Mouse (Mus musculus) kidney, postnatal 0 days (tissue): Measurements from ENCODE around the gene Spata20. TPM values are rescaled to one million over a fixed set of nuclear protein-coding genes. Genes with fewer than 3 reads are reported as not detected.

ENCODE experiments used
- ATAC-seq: fragments of 200-750 bp; cut with Nextera tagmentation; replicated peaks from 2 replicates; pipeline ENCODE4 v1.8.0; 2017; ENCODE audit warnings: low read depth, moderate number of reproducible peaks, moderate TSS enrichment, moderate library complexity; ENCODE audit not compliant: low FRiP score
- DNase-seq: peaks from one replicate; pipeline ENCODE4 v3.0.0-alpha.2; 2016; ENCODE audit warnings: low spot score
- H3K27ac ChIP-seq: fragments of 300-500 bp; sonication (generic); 2 replicates; pipeline ENCODE4 v1.5.1; 2014; ENCODE audit warnings: mild to moderate bottlenecking
- H3K27me3 ChIP-seq: fragments of 300-500 bp; sonication (generic); 2 replicates; pipeline ENCODE4 v1.6.1; 2014; ENCODE audit warnings: low read length, mixed read lengths; ENCODE audit not compliant: insufficient read depth
- H3K36me3 ChIP-seq: fragments of 300-500 bp; sonication (generic); 2 replicates; pipeline ENCODE4 v1.6.1; 2014; ENCODE audit warnings: low read length, mixed read lengths; ENCODE audit not compliant: insufficient read depth
- H3K4me1 ChIP-seq: fragments of 300-500 bp; sonication (generic); replicated peaks from 2 replicates; pipeline ENCODE4 v1.6.1; 2014; ENCODE audit warnings: antibody characterized with exemption, low read length, mixed read lengths; ENCODE audit not compliant: insufficient read depth
- H3K4me2 ChIP-seq: fragments of 300-500 bp; sonication (generic); 2 replicates; pipeline ENCODE4 v1.6.1; 2014; ENCODE audit warnings: mild to moderate bottlenecking, low read length, moderate library complexity, mixed read lengths
- H3K4me3 ChIP-seq: fragments of 300-500 bp; sonication (generic); replicated peaks from 2 replicates; pipeline ENCODE4 v1.5.1; 2014; ENCODE audit warnings: low read depth, low read length
- H3K9ac ChIP-seq: fragments of 300-500 bp; sonication (generic); 2 replicates; pipeline ENCODE4 v1.6.1; 2014; ENCODE audit warnings: low read depth, low read length
- H3K9me3 ChIP-seq: fragments of 300-500 bp; sonication (generic); replicated peaks from 2 replicates; pipeline ENCODE4 v1.6.1; 2016; ENCODE audit warnings: low read length, inconsistent platforms, mixed read lengths
- CTCF ChIP-seq: IDR thresholded peaks from 2 replicates; pipeline ENCODE4 v1.5.1; 2016; ENCODE audit warnings: antibody characterized with exemption, low read depth, mild to moderate bottlenecking, moderate library complexity
- WGBS: fragments of 180-500 bp; shearing (Covaris S2); extraction: QIAGEN DNeasy Blood & Tissue Kit; methylation state at CpG from one replicate; pipeline ENCODE4 v1.1.7; 2014; 5-methylcytosine and 5-hydroxymethylcytosine counted together
- polyA plus RNA-seq: library from polyadenylated mRNA; unstranded; fragments of >200 nt; fragmentation: Nextera tagmentation; extraction: Ambion mirVana; gene quantifications from 2 replicates; pipeline ENCODE4 v1.2.1, GENCODE M21; 2015

Gene Spata20
- polyA plus RNA-seq, 1 experiment from 2014 or later: not detected

DNA sequence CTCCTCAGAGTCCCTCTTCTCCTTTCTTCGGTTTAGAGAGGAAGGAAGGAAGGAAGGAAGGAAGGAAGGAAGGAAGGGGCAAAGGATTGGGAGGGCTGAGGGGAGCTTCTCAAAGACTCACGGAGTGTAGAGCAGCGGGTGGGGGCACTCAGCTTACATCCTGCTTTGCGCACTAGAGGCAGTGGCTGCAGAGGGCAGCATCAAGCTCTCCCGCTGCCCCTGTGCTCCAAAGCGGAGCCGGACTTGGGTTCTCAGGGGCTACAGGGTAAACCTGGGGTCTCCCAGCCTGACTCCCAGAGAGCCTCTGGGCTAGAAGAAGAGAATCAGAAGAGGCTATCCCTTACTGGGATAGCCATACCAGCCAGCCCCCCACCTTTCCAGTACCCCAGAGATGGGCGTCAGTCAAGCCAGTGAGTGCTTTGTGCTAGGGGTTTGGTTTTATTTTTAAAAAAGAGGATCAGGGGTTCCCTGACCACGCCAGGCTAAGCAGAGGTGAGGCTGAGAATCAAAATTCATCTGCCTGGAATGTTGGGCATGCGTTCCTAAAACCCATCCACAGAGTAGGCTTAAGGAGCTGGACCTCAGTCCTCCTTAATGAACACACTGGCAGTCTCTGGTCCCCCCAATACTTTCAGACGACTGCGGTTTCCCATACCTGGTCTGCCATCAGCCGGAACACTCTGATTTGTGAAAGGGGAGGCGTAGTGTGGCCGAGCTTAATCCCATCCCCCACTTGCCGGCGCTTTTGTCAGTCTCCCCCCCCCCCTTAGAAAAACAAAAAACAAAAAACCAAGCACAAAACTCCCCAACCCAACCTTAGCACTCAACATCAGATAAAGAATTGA, 14.0 kb downstream of the Spata20 start:
- H3K4me1 ChIP-seq: peaks cover 38% of the 10 kb centered on the region
- H3K9ac ChIP-seq: peak overlapping the region; percentile 71; the same call in 1 of the 2 replicates
- TF ChIP-seq CTCF: peak; percentile 15; the same call in 1 of the 2 replicates
- no peak for DNase-seq
- 0 out of 2 replicates have a peak, but pooled peaks cover 3% of the 10 kb centered on the region for H3K27me3 ChIP-seq
- no peak for ATAC-seq
- no peaks in the 10 kb centered on the region for H3K36me3 ChIP-seq
- H3K9me3 ChIP-seq: no peaks in the 10 kb centered on the region
- H3K4me2 ChIP-seq: peak overlapping the region; percentile 86
- WGBS: 11% methylated on average over 17 of the region's 17 CpGs
- H3K4me3 ChIP-seq: peak overlapping the region; percentile 74
- H3K27ac ChIP-seq: no peak overlapping the region

- Histone ChIP-seq H3K9ac (no peak overlapping the region), H3K4me3 (no peak overlapping the region)
- 27% methylated on average over 7 of the region's 7 CpGs for WGBS
These were observed 15.6 kb downstream of the Spata20 start for GRCm38 (mm10) chr11:94470391-94470790.

DNA sequence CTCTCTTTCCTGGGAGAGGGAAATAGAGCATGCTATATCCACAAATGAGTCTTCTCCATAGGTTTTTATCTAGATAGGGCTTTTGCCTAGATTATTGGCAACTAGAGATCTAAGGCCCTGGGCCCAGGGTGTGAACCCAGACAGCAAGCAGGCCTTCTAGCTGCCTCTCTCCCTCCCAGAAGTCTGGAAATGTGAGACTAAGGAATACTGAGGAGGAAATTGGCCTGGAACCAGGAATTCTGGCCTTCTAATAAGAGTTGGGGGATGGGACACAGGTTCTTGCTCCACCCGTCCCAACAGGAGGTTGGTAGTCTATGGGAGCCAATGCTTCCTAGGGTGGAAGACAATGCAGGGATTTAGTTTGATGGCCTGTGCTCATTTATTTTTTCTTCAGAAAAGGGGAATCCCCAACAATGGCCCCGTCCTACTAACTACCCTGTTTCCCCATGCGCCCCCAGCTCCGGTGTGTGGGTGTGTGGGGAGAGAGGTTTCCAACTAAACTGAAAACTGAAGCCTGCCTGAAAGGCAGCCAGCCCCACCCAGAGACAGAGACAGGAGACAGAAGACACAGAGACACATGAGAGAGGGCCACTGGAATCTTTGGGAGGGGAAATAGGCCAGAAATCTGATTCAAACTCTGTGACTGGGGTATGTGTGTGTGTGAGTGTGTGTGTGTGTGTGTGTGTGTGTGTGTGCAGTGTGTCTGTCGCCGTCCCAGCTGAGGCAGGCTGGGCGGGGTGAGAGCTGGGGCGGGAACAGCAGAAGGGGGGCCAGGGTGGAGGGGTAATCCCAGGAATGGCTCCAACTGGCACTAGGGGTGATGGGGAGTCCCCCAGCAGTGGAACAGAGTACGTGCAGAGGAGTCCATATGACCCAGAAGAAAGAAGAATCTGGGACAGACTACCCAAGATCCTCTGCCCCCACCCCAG, 16.6 kb downstream of the Spata20 start:
- no peaks in the 10 kb centered on the region for H3K9me3 ChIP-seq
- no peaks in the 10 kb centered on the region for H3K27me3 ChIP-seq
- no peak for ATAC-seq
- no peak overlapping the region for H3K9ac ChIP-seq
- peaks cover 35% of the 10 kb centered on the region for H3K4me1 ChIP-seq
- TF ChIP-seq CTCF: no peak
- no peak overlapping the region for H3K4me3 ChIP-seq
- H3K4me2 ChIP-seq: no peak overlapping the region
- H3K27ac ChIP-seq: 0 out of 2 replicates have a peak overlapping the region, but pooled peaks have one; percentile 19
- no peaks in the 10 kb centered on the region for H3K36me3 ChIP-seq
- no peak for DNase-seq
- 42% methylated on average over 8 of the region's 9 CpGs for WGBS

More at GRCm38 (mm10) chr11:94470391-94470790, 15.6 kb downstream of the Spata20 start:
- no peak overlapping the region for H3K27ac ChIP-seq
- H3K36me3 ChIP-seq: no peaks in the 10 kb centered on the region
- H3K4me2 ChIP-seq: no peak overlapping the region
- no peak for ATAC-seq
- no peak for TF ChIP-seq CTCF
- H3K4me1 ChIP-seq: peaks cover 38% of the 10 kb centered on the region
- no peaks in the 10 kb centered on the region for H3K9me3 ChIP-seq
- DNase-seq: peak; percentile 47
- 0 out of 2 replicates have a peak, but pooled peaks cover 2% of the 10 kb centered on the region for H3K27me3 ChIP-seq

- Histone ChIP-seq H3K4me3 (no peak overlapping the region), H3K9me3 (no peaks in the 10 kb centered on the region), H3K27ac (no peak overlapping the region), H3K36me3 (no peaks in the 10 kb centered on the region), H3K9ac (no peak overlapping the region), H3K4me2 (no peak overlapping the region), H3K27me3 (no peaks in the 10 kb centered on the region), H3K4me1 (peaks cover 35% of the 10 kb centered on the region)
- TF ChIP-seq CTCF: no peak
- 34% methylated on average over 4 of the region's 4 CpGs for WGBS
- DNase-seq: no peak
- no peak; the same call in 1 of the 2 replicates for ATAC-seq
These were observed 17.4 kb downstream of the Spata20 start for GRCm38 (mm10) chr11:94468582-94469064.

- H3K9me3 ChIP-seq: no peaks in the 10 kb centered on the region
- DNase-seq (no peak), ATAC-seq (no peak)
- H3K4me1 ChIP-seq: peaks cover 18% of the 10 kb centered on the region
- no peaks in the 10 kb centered on the region for H3K36me3 ChIP-seq
- no peak overlapping the region for H3K4me3 ChIP-seq
- no peak overlapping the region for H3K9ac ChIP-seq
- H3K4me2 ChIP-seq: no peak overlapping the region
- no peaks in the 10 kb centered on the region for H3K27me3 ChIP-seq
- 90% methylated on average over 16 of the region's 17 CpGs for WGBS
- H3K27ac ChIP-seq: no peak overlapping the region
- no peak for TF ChIP-seq CTCF
These were observed 19.6 kb downstream of the Spata20 start for GRCm38 (mm10) chr11:94466333-94466855.

GRCm38 (mm10) chr11:94464170-94464569, 21.8 kb downstream of the Spata20 start:
- Histone ChIP-seq H3K4me1 (peaks cover 12% of the 10 kb centered on the region), H3K9me3 (no peaks in the 10 kb centered on the region), H3K27me3 (no peaks in the 10 kb centered on the region), H3K36me3 (no peaks in the 10 kb centered on the region), H3K4me3 (no peak overlapping the region), H3K27ac (no peak overlapping the region), H3K9ac (no peak overlapping the region), H3K4me2 (no peak overlapping the region)
- 20% methylated on average over 2 of the region's 2 CpGs for WGBS
- ATAC-seq (no peak), DNase-seq (no peak)
- TF ChIP-seq CTCF: no peak
